In genomic region chr5:24659708-24660423, GRCm38 (mm10) we compare ENCODE assay signal across 23 mouse cellular contexts. TPM values are rescaled to one million over a fixed set of nuclear protein-coding genes. Genes with fewer than 3 reads are reported as not detected.
DNase-seq lines count a peak whose midpoint lies in the region; ATAC-seq and TF ChIP-seq lines count a peak whose summit lies in the region.
"Had no signal": no experiment of that assay in that cellular context is flagged by ENCODE, and none has a peak within 500 bp of the region (broad histone marks: within the 10 kb centered on the region; RNA-seq: fewer than 3 reads in every experiment).

No protein-coding gene starts in this region.

- TF ChIP-seq POLR2A in ES-Bruce4 (IDR thresholded peaks at IDR 0.05; ENCODE audit: insufficient read depth, low read length) (no peak), MEL (IDR thresholded peaks at IDR 0.05; ENCODE audit: control insufficient read depth in 1 of 2, insufficient read depth in 1 of 2, low read depth in 1 of 2, low read length in 2 of 2, poor library complexity in 1 of 2) (no peak)

- no peak overlapping the region for H3K4me3 ChIP-seq in lung, postnatal 0 days (ENCODE audit: low read depth, low read length)
- H3K4me3 ChIP-seq in ES-Bruce4 (ENCODE audit: low read depth, low read length) (no peak overlapping the region), MEL (ENCODE audit: control insufficient read depth in 1 of 2, insufficient read depth in 1 of 2, low read depth in 2 of 2, low read length in 2 of 2) (no peak overlapping the region)
- H3K4me3 ChIP-seq: forebrain, embryonic 12.5 days; forebrain, embryonic 15.5 days; gastrocnemius, adult 2 months; heart, embryonic 13.5 days had no signal

- no peak for TF ChIP-seq CTCF in lung, postnatal 0 days (IDR thresholded peaks at IDR 0.05)
- TF ChIP-seq CTCF in ES-Bruce4 (IDR thresholded peaks at IDR 0.05; ENCODE audit: low read depth, low read length): no peak
- no peak for TF ChIP-seq CTCF in MEL (IDR thresholded peaks at IDR 0.05 in 2 of 3, conservative IDR thresholded peaks at IDR 0.05 in 1 of 3; ENCODE audit: control insufficient read depth in 1 of 3, insufficient read depth in 1 of 3, low read depth in 2 of 3, low read length in 3 of 3, poor library complexity in 1 of 3, severe bottlenecking in 1 of 3)

- no peak for DNase-seq in lung, postnatal 0 days (ENCODE audit: low spot score)
- no peak for DNase-seq in lung, postnatal 14 days
- DNase-seq in MEL (ENCODE audit: low read depth, low spot score): peak; percentile 91
- DNase-seq in frontal cortex, postnatal 10 days (ENCODE audit: low spot score in 2 of 2): no peak
- DNase-seq: adrenal gland, postnatal 10 days; adrenal gland, postnatal 36 days; cerebellum, adult 18-20 months; cerebellum, adult 9-10 months; cerebellum, postnatal 14 days; gastrocnemius, adult 2 months; gastrocnemius, postnatal 14 days; heart, adult 18-20 months; heart, postnatal 14 days; heart, postnatal 4 days had no signal

- H3K36me3 ChIP-seq in lung, postnatal 0 days (ENCODE audit: insufficient read depth, low read length): no peaks in the 10 kb centered on the region
- H3K36me3 ChIP-seq in ES-Bruce4 (ENCODE audit: control insufficient read depth, insufficient read depth, low read length, poor library complexity, severe bottlenecking) (no peaks in the 10 kb centered on the region), MEL (ENCODE audit: control insufficient read depth in 1 of 2, insufficient read depth in 2 of 2, low read length in 2 of 2) (peaks cover 0 to 24% of the 10 kb centered on the region in 2 experiments; a peak in 2 of 4 replicates)
- H3K36me3 ChIP-seq: forebrain, embryonic 12.5 days; forebrain, embryonic 15.5 days; heart, embryonic 13.5 days had no signal

- no peaks in the 10 kb centered on the region for H3K9me3 ChIP-seq in lung, postnatal 0 days (ENCODE audit: low read length)
- H3K9me3 ChIP-seq in ES-Bruce4 (replicated peaks; ENCODE audit: control insufficient read depth, insufficient read depth, low read length, poor library complexity, severe bottlenecking) (peaks cover 7% of the 10 kb centered on the region; the same call in 1 of the 2 replicates), MEL (replicated peaks; ENCODE audit: insufficient read depth, low read length) (no peaks in the 10 kb centered on the region)
- H3K9me3 ChIP-seq: forebrain, embryonic 12.5 days; forebrain, embryonic 15.5 days; heart, embryonic 13.5 days had no signal

- H3K4me2 ChIP-seq in lung, postnatal 0 days (replicated peaks; ENCODE audit: low read depth, low read length): no peak overlapping the region
- H3K4me2 ChIP-seq: forebrain, embryonic 12.5 days; forebrain, embryonic 15.5 days; heart, embryonic 13.5 days; hindbrain, embryonic 14.5 days had no signal

- H3K9ac ChIP-seq in lung, postnatal 0 days (replicated peaks; ENCODE audit: low read depth): no peak overlapping the region
- H3K9ac ChIP-seq in ES-Bruce4 (ENCODE audit: low read depth, poor library complexity, severe bottlenecking) (no peak overlapping the region), MEL (ENCODE audit: control insufficient read depth, low read depth, low read length, poor library complexity, severe bottlenecking) (peak overlapping the region; percentile 30; the same call in 1 of the 2 replicates)
- H3K9ac ChIP-seq: forebrain, embryonic 12.5 days; forebrain, embryonic 15.5 days; heart, embryonic 13.5 days; hindbrain, embryonic 14.5 days had no signal

- 91% methylated on average over 2 of the region's 4 CpGs for WGBS in lung, postnatal 0 days

- no peak overlapping the region for H3K27ac ChIP-seq in lung, postnatal 0 days (ENCODE audit: low read length)
- H3K27ac ChIP-seq in ES-Bruce4 (ENCODE audit: insufficient read depth, low read length): peak overlapping the region; percentile 70; the same call in 1 of the 2 replicates
- peak overlapping the region; percentile 20; the same call in 1 of the 2 replicates for H3K27ac ChIP-seq in MEL (ENCODE audit: control insufficient read depth, low read depth, low read length)
- H3K27ac ChIP-seq: forebrain, embryonic 12.5 days; forebrain, embryonic 15.5 days; gastrocnemius, adult 2 months; heart, embryonic 13.5 days; hindbrain, embryonic 14.5 days had no signal

- peak; percentile 30 for ATAC-seq in lung, postnatal 0 days
- ATAC-seq in megakaryocyte-erythroid progenitor cell, adult 5-6 weeks (replicated peaks; ENCODE audit: low FRiP score, low TSS enrichment, poor library complexity, severe bottlenecking): peak; percentile 43
- ATAC-seq: activated CD4-positive, CD25-positive, alpha-beta regulatory T cell, adult 4 months; CD4-positive, CD25-positive, alpha-beta regulatory T cell, adult 4 months; forebrain, embryonic 15.5 days; intestine, postnatal 0 days had no signal

- H3K27me3 ChIP-seq in lung, postnatal 0 days (replicated peaks; ENCODE audit: insufficient read depth, low read length): no peaks in the 10 kb centered on the region
- no peaks in the 10 kb centered on the region for H3K27me3 ChIP-seq in ES-Bruce4 (ENCODE audit: control insufficient read depth, insufficient read depth, low read length, poor library complexity, severe bottlenecking)
- no peaks in the 10 kb centered on the region for H3K27me3 ChIP-seq in MEL (ENCODE audit: control insufficient read depth in 1 of 2, insufficient read depth in 2 of 2, low read length in 2 of 2)
- H3K27me3 ChIP-seq: forebrain, embryonic 12.5 days; forebrain, embryonic 15.5 days; heart, embryonic 13.5 days had no signal

- TF ChIP-seq RAD21 in MEL (IDR thresholded peaks at IDR 0.05; ENCODE audit: low read depth, low read length): no peak

- no peaks in the 10 kb centered on the region for H3K79me2 ChIP-seq in MEL (ENCODE audit: control insufficient read depth, insufficient read depth, low read length, poor library complexity)

- no peak for TF ChIP-seq EP300 in lung, postnatal 0 days (IDR thresholded peaks at IDR 0.05)
- TF ChIP-seq EP300 in ES-Bruce4 (IDR thresholded peaks at IDR 0.05; ENCODE audit: insufficient read depth, low read depth, low read length) (no peak), MEL (IDR thresholded peaks at IDR 0.05; ENCODE audit: low read depth in 1 of 2, low read length in 2 of 2) (peak; percentile 16 to 64; a peak in 1 of 4 replicates)

- no peaks in the 10 kb centered on the region for H3K4me1 ChIP-seq in lung, postnatal 0 days (ENCODE audit: insufficient read depth, low read depth, low read length)
- H3K4me1 ChIP-seq in ES-Bruce4 (ENCODE audit: control insufficient read depth, insufficient read depth, low read length) (no peaks in the 10 kb centered on the region), MEL (ENCODE audit: control insufficient read depth in 1 of 2, insufficient read depth in 2 of 2, low read length in 2 of 2) (peaks cover 9 to 31% of the 10 kb centered on the region in 2 experiments)
- H3K4me1 ChIP-seq: forebrain, embryonic 12.5 days; heart, embryonic 13.5 days had no signal

TF ChIP-seq in MEL, 35 proteins besides CTCF, POLR2A, EP300 and RAD21:
- TF ChIP-seq ZNF384 (IDR thresholded peaks at IDR 0.05; ENCODE audit: low read depth, low read length) (peak; percentile 94), UBTF (IDR thresholded peaks at IDR 0.05; ENCODE audit: borderline replicate concordance, insufficient read depth, low read depth, low read length) (no peak), TBP (IDR thresholded peaks at IDR 0.05; ENCODE audit: low read depth, low read length) (0 out of 2 replicates have a peak, but pooled peaks have one; percentile 30), MAZ (IDR thresholded peaks at IDR 0.05; ENCODE audit: low read depth, low read length) (peak; percentile 94), USF2 (IDR thresholded peaks at IDR 0.05; ENCODE audit: borderline replicate concordance in 1 of 2, insufficient read depth in 1 of 2, low read depth in 1 of 2, low read length in 2 of 2) (no peak), SMC3 (IDR thresholded peaks at IDR 0.05; ENCODE audit: low read depth, low read length) (no peak), TCF12 (IDR thresholded peaks at IDR 0.05; ENCODE audit: low read depth, low read length) (no peak), POLR2AphosphoS2 (IDR thresholded peaks at IDR 0.05; ENCODE audit: low read length) (no peak), POLR2AphosphoS5 (IDR thresholded peaks at IDR 0.05; ENCODE audit: borderline replicate concordance, low read depth, low read length) (no peak), MXI1 (IDR thresholded peaks at IDR 0.05; ENCODE audit: low read depth, low read length) (0 out of 2 replicates have a peak, but pooled peaks have one; percentile 27), GATA1 (IDR thresholded peaks at IDR 0.05; ENCODE audit: low read depth, low read length) (peak; percentile 74), RCOR1 (IDR thresholded peaks at IDR 0.05; ENCODE audit: low read depth, low read length) (peak; percentile 51; the same call in 1 of the 2 replicates), ZMIZ1 (IDR thresholded peaks at IDR 0.05; ENCODE audit: low read depth, low read length) (no peak), ETS1 (IDR thresholded peaks at IDR 0.05; ENCODE audit: low read depth, low read length) (peak; percentile 68)
TF ChIP-seq in MEL: peak in this region for 7.

RNA-seq across cellular contexts. Expression of gene Nub1, which starts 25.5 kb away (rescaled TPM):
- 33.0 and 34.5 TPM in 2 replicates for polyA plus RNA-seq in lung, postnatal 0 days (2015; fragmentation: Nextera tagmentation; extraction: Ambion mirVana)
- polyA plus RNA-seq in ES-Bruce4 (2011; ENCODE audit: insufficient read depth, insufficient read length, low read depth, missing spikeins): 77.3 and 81.1 TPM in 2 replicates
- total RNA-seq in MEL (2012; rRNA removed): 38.3 and 45.0 TPM in 2 replicates
- 10 to 100 TPM in 1 of 2 experiments, not detected in 1; 59.6 TPM for polyA plus RNA-seq in MEL (2012; ENCODE audit: insufficient read depth in 1 of 2, insufficient read length in 2 of 2, low read depth in 1 of 2, low replicate concordance in 2 of 2, missing spikeins in 1 of 2)
- total RNA-seq in megakaryocyte-erythroid progenitor cell, adult 5-6 weeks (2014; fragmentation: Nextera tagmentation): 18.4 and 22.4 TPM in 2 replicates
- total RNA-seq in megakaryocyte-erythroid progenitor cell, adult 5-6 weeks (2017): 24.3 and 40.1 TPM in 2 replicates

RNA-seq across cellular contexts. Expression of gene Smarcd3, which starts 35.7 kb away (rescaled TPM):
- 8.0 and 12.1 TPM in 2 replicates for polyA plus RNA-seq in lung, postnatal 0 days (2015; fragmentation: Nextera tagmentation; extraction: Ambion mirVana)
- polyA plus RNA-seq in ES-Bruce4 (2011; ENCODE audit: insufficient read depth, insufficient read length, low read depth, missing spikeins) (1.5 and 1.9 TPM in 2 replicates), MEL (2012; ENCODE audit: insufficient read depth in 1 of 2, insufficient read length in 2 of 2, low read depth in 1 of 2, low replicate concordance in 2 of 2, missing spikeins in 1 of 2) (10 to 100 TPM in 1 of 2 experiments, not detected in 1; 16.5 TPM)
- 2.1 and 2.7 TPM in 2 replicates for total RNA-seq in MEL (2012; rRNA removed)
- total RNA-seq in megakaryocyte-erythroid progenitor cell, adult 5-6 weeks (2014; fragmentation: Nextera tagmentation): not detected in 2 replicates
- total RNA-seq in megakaryocyte-erythroid progenitor cell, adult 5-6 weeks (2017): not detected in 2 replicates
